Mouse (Mus musculus): Measurements from ENCODE around the gene Kcnab1. TPM values are rescaled to one million over a fixed set of nuclear protein-coding genes. Genes with fewer than 3 reads are reported as not detected.
"Not testable (repeated sequence)": the region's sequence is repeated elsewhere in the genome, so short reads cannot be mapped to it uniquely, and the experiment has no call there.

Gene Kcnab1
- polyA plus RNA-seq, 1 experiment from 2014 or later, result 0.30 TPM

DNA sequence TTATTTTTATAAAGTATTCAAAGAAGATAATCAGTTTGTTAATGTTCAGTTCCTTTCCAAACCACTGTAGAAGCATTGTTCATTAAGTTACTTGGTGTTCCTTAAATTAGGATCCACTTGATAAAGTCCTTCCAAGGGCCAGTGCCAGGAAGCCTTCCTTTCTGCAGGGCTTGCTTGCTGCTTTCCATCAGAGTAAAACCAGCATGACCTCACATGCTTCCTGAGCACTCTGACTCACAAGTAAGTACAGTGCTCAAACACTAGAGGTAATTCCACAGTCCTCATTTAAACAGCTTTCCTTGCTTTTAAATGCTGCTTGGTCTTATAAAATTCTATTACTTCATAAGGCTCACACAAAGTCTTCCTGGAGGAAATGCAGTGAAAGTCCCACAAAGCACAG, 276.6 kb downstream of the Kcnab1 start:
- no peak for ATAC-seq (ENCODE audit: low read depth)
- no peak overlapping the region for H3K4me3 ChIP-seq (ENCODE audit: low read depth, low read length)
- H3K4me2 ChIP-seq (ENCODE audit: low read depth, low read length), result no peak overlapping the region
- H3K36me3 ChIP-seq (ENCODE audit: control insufficient read depth, insufficient read depth), result peaks cover 35% of the 10 kb centered on the region
- no peak overlapping the region for H3K27ac ChIP-seq (ENCODE audit: low read length)
- no peaks in the 10 kb centered on the region for H3K27me3 ChIP-seq (ENCODE audit: control insufficient read depth, insufficient read depth, low read depth, low read length)
- no peaks in the 10 kb centered on the region; the same call in 1 of the 2 replicates for H3K4me1 ChIP-seq (ENCODE audit: control insufficient read depth, low read depth, low read length)
- no peak overlapping the region for H3K9ac ChIP-seq (ENCODE audit: low read depth, low read length)
- no peaks in the 10 kb centered on the region for H3K9me3 ChIP-seq (replicated peaks; ENCODE audit: control insufficient read depth, low read length)

DNA sequence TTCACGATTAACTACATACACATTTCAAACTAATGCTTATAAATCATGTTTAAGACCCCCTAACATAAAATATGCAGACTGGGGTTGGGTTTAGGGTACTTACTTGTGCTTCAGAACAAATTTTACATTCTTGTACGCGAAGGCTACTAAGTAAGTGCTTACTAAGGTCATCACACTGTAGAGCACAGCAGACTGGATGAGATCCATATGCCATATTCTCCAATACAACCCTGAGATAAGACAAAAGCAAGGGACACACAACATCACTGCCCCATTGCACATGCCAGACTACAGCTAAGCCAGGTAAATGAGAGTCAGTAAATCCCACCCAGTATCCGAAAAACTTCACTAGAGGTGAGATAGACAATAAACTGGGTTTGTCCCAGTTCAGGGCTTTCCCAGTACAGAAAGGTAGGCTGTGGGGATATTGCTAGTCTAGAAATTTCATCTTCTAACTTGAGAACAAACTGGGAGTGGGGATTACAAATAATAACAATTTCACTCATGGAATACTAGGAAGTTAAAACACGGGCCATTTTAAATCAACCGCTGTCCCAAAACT, 282.1 kb downstream of the Kcnab1 start:
- no peak for ATAC-seq (ENCODE audit: low read depth)
- 40% methylated on average over 6 of the region's 6 CpGs for WGBS (ENCODE audit: insufficient replicate concordance)
- Histone ChIP-seq H3K4me2 (ENCODE audit: low read depth, low read length) (peak overlapping the region; percentile 68), H3K4me1 (ENCODE audit: control insufficient read depth, low read depth, low read length) (peaks cover 4% of the 10 kb centered on the region), H3K4me3 (ENCODE audit: low read depth, low read length) (peak overlapping the region; percentile 85), H3K36me3 (ENCODE audit: control insufficient read depth, insufficient read depth) (peaks cover 25% of the 10 kb centered on the region), H3K9me3 (replicated peaks; ENCODE audit: control insufficient read depth, low read length) (no peaks in the 10 kb centered on the region), H3K27me3 (ENCODE audit: control insufficient read depth, insufficient read depth, low read depth, low read length) (no peaks in the 10 kb centered on the region), H3K27ac (ENCODE audit: low read length) (peak overlapping the region; percentile 54), H3K9ac (ENCODE audit: low read depth, low read length) (peak overlapping the region; percentile 89)

DNA sequence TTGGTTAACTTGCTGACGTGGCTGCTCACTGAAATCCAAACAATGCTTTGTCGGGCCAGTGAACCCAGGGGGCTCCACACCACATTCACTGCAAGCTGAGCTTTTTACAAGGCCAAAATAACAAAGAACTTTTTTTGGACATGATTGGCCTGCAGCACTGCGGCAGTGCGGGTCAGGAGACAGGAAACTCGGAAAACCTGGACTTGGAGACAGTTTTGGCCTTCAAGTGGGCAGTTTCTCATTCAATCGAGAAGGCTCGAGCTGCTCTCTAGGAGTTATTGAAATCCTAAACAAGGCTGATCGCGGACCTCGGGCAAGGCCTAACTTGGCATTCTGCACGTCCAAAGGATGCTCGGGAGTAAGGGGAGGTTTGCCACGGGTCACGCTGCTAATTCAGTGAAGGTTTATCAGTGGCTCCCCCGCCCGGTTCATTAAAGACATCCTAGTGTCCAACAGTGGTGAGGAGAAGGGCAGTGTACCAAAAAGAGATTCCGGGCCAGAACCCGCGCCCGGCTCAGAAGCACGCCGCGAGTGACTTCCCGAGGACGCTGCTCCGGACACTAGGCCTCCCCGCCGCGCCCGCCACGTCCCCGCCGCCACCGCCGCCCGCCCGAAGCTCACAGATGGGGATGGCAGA, 282.7 kb downstream of the Kcnab1 start:
- peak overlapping the region; percentile 68 for H3K4me2 ChIP-seq (ENCODE audit: low read depth, low read length)
- peak overlapping the region; percentile 85 for H3K4me3 ChIP-seq (ENCODE audit: low read depth, low read length)
- H3K27me3 ChIP-seq (ENCODE audit: control insufficient read depth, insufficient read depth, low read depth, low read length), result no peaks in the 10 kb centered on the region
- H3K36me3 ChIP-seq (ENCODE audit: control insufficient read depth, insufficient read depth), result peaks cover 19% of the 10 kb centered on the region
- H3K9ac ChIP-seq (ENCODE audit: low read depth, low read length), result peak overlapping the region; percentile 89
- ATAC-seq (ENCODE audit: low read depth), result peak; percentile 49
- under 1% methylated on average over 36 of the region's 37 CpGs for WGBS (ENCODE audit: insufficient replicate concordance)
- H3K9me3 ChIP-seq (replicated peaks; ENCODE audit: control insufficient read depth, low read length), result no peaks in the 10 kb centered on the region
- H3K27ac ChIP-seq (ENCODE audit: low read length), result peak overlapping the region; percentile 54
- H3K4me1 ChIP-seq (ENCODE audit: control insufficient read depth, low read depth, low read length), result peaks cover 4% of the 10 kb centered on the region

DNA sequence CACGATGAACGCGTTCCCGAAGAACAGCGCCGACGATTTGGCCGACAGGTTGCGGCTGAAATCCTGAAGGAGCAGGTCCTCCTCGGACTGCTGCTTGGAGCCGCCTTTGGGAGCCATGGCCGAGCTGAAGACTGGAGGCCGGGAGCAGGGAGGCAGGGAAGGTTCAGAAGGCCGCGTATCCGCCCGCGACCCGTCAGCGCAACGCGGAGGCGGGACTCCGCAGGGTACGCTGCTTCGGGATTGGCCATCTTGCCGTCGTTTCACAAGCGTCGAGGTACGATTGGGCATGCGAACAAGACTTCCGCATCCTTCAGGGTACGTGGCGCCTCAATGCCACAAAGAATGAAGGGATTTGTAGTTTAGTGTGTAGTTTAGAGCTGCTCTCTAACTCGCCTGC, 283.2 kb downstream of the Kcnab1 start, which contains the start of gene Ssr3:
Gene Ssr3, minus strand, starts transcription at position 203 of the 397 bp plus-strand sequence.
- peak within 1 kb of the TSS; percentile 89 for H3K9ac ChIP-seq (ENCODE audit: low read depth, low read length)
- H3K4me3 ChIP-seq (ENCODE audit: low read depth, low read length), result peak within 1 kb of the TSS; percentile 85
- no peaks in the 10 kb centered on the region for H3K9me3 ChIP-seq (replicated peaks; ENCODE audit: control insufficient read depth, low read length)
- ATAC-seq (ENCODE audit: low read depth), result peak; percentile 99
- peaks cover 4% of the 10 kb centered on the region for H3K4me1 ChIP-seq (ENCODE audit: control insufficient read depth, low read depth, low read length)
- H3K27me3 ChIP-seq (ENCODE audit: control insufficient read depth, insufficient read depth, low read depth, low read length), result no peaks in the 10 kb centered on the region
- peak within 1 kb of the TSS; percentile 68 for H3K4me2 ChIP-seq (ENCODE audit: low read depth, low read length)
- WGBS (ENCODE audit: insufficient replicate concordance), result under 1% methylated on average over 36 of the region's 36 CpGs
- H3K27ac ChIP-seq (ENCODE audit: low read length), result peak within 1 kb of the TSS; percentile 54
- peaks cover 13% of the 10 kb centered on the region for H3K36me3 ChIP-seq (ENCODE audit: control insufficient read depth, insufficient read depth)

DNA sequence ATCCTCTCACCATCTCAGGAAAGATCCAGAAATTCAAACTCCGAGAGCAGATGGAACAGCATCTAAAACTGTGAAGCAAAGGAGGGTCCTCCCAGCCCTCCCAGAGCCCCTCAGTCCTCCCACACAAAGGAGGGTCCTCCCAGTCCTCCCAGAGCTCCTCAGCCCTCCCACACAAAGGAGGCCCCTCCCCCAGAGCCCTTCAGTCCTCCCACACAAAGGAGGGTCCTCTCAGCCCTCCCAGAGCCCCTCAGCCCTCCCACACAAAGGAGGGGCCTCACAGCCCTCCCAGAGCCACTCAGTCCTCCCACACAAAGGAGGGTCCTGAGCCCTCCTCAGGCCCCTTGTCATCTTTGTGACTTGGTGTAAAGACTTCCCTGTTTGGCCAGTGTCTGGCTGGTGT, 285.9 kb downstream of the Kcnab1 start:
- not testable (repeated sequence) for H3K27ac ChIP-seq (ENCODE audit: low read length); H3K9ac ChIP-seq (ENCODE audit: low read depth, low read length); H3K4me2 ChIP-seq (ENCODE audit: low read depth, low read length); ATAC-seq (ENCODE audit: low read depth); H3K4me1 ChIP-seq (ENCODE audit: control insufficient read depth, low read depth, low read length); H3K4me3 ChIP-seq (ENCODE audit: low read depth, low read length); H3K27me3 ChIP-seq (ENCODE audit: control insufficient read depth, insufficient read depth, low read depth, low read length); H3K9me3 ChIP-seq (replicated peaks; ENCODE audit: control insufficient read depth, low read length); H3K36me3 ChIP-seq (ENCODE audit: control insufficient read depth, insufficient read depth)
- 89% methylated on average over 1 of the region's 1 CpGs for WGBS (ENCODE audit: insufficient replicate concordance)

DNA sequence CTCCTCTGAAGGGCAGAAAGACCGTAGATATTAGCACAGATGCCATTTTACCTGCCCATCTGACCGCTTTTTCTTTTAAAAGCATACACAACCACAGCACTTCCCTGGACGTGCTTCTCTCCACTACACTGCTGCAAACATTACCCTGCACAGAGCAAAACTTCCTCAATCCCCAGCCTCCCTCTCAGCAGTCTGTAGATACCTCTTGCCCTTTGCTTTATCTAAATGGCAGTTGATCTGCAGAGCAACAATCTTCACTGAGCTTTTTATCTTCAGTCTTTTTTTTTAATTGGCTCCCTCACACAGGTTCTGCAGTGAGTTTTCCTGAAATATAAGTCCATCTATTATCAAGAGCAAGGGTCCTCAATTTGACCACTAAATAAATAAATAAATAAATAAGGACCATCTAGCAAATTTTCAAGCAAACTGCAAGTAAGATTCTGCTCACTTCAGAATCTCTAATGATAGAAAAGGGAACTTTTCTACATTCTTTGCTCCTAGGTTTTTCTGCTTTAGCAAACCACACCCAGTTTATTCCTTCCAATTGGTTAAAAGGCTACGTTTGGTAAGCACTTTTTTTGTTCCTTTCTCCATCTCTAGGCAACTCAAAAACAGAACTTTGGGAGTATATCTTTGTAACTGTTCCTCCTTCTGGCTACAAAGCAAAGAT, 287.8 kb downstream of the Kcnab1 start:
- no peak overlapping the region for H3K9ac ChIP-seq (ENCODE audit: low read depth, low read length)
- 37% methylated on average over 4 of the region's 4 CpGs for WGBS (ENCODE audit: insufficient replicate concordance)
- no peak overlapping the region for H3K4me2 ChIP-seq (ENCODE audit: low read depth, low read length)
- H3K9me3 ChIP-seq (replicated peaks; ENCODE audit: control insufficient read depth, low read length), result no peaks in the 10 kb centered on the region
- H3K4me3 ChIP-seq (ENCODE audit: low read depth, low read length), result no peak overlapping the region
- H3K27ac ChIP-seq (ENCODE audit: low read length), result no peak overlapping the region
- no peak for ATAC-seq (ENCODE audit: low read depth)
- no peaks in the 10 kb centered on the region for H3K36me3 ChIP-seq (ENCODE audit: control insufficient read depth, insufficient read depth)
- H3K4me1 ChIP-seq (ENCODE audit: control insufficient read depth, low read depth, low read length), result no peaks in the 10 kb centered on the region
- H3K27me3 ChIP-seq (ENCODE audit: control insufficient read depth, insufficient read depth, low read depth, low read length), result no peaks in the 10 kb centered on the region

DNA sequence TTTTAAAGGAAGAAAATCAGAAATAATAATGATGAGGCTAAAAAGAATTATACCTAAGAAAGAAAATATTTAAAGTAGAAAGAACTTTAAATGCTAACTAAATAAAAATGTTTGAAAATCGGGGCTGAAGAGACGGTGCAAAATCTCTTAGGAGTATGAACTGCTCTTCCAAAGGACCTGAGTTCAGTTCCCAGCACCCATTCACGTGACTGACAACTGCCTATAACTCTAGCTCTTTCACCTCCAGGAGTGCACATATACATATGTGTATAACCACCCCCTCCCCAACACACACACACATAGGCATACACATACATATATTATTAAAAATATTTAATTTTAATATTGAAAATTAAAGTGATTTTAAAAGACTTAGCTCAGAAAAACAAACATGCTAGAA, 288.4 kb downstream of the Kcnab1 start:
- H3K4me3 ChIP-seq (ENCODE audit: low read depth, low read length), result no peak overlapping the region
- H3K36me3 ChIP-seq (ENCODE audit: control insufficient read depth, insufficient read depth), result no peaks in the 10 kb centered on the region
- H3K9me3 ChIP-seq (replicated peaks; ENCODE audit: control insufficient read depth, low read length), result no peaks in the 10 kb centered on the region
- no peaks in the 10 kb centered on the region for H3K27me3 ChIP-seq (ENCODE audit: control insufficient read depth, insufficient read depth, low read depth, low read length)
- H3K9ac ChIP-seq (ENCODE audit: low read depth, low read length), result no peak overlapping the region
- H3K4me1 ChIP-seq (ENCODE audit: control insufficient read depth, low read depth, low read length), result no peaks in the 10 kb centered on the region
- WGBS (ENCODE audit: insufficient replicate concordance), result 74% methylated on average over 3 of the region's 3 CpGs
- no peak for ATAC-seq (ENCODE audit: low read depth)
- no peak overlapping the region for H3K27ac ChIP-seq (ENCODE audit: low read length)
- no peak overlapping the region for H3K4me2 ChIP-seq (ENCODE audit: low read depth, low read length)

DNA sequence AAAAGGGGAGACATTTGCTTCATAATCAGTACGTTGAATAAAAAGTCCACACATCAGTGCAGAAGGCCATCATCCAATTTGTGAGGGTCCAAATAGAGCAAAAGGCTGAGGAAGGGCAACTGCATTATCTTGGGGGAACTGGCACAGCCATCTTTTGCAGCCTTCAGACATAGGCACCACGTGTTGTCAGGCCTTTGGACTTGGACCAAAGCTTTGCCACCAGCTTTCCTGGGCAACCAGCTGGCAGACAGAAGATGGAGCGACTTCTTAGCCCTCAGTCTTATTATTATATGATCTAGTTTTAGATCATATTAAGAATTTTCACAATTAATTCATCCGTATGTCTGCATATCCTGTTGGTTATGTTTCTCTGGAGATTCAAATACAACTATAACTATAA, 296.6 kb downstream of the Kcnab1 start:
- Histone ChIP-seq H3K4me3 (ENCODE audit: low read depth, low read length) (no peak overlapping the region), H3K9me3 (replicated peaks; ENCODE audit: control insufficient read depth, low read length) (no peaks in the 10 kb centered on the region), H3K4me1 (ENCODE audit: control insufficient read depth, low read depth, low read length) (no peaks in the 10 kb centered on the region), H3K36me3 (ENCODE audit: control insufficient read depth, insufficient read depth) (no peaks in the 10 kb centered on the region), H3K27me3 (ENCODE audit: control insufficient read depth, insufficient read depth, low read depth, low read length) (no peaks in the 10 kb centered on the region), H3K4me2 (ENCODE audit: low read depth, low read length) (no peak overlapping the region), H3K9ac (ENCODE audit: low read depth, low read length) (no peak overlapping the region), H3K27ac (ENCODE audit: low read length) (no peak overlapping the region)
- 54% methylated on average over 4 of the region's 4 CpGs for WGBS (ENCODE audit: insufficient replicate concordance)
- no peak for ATAC-seq (ENCODE audit: low read depth)

DNA sequence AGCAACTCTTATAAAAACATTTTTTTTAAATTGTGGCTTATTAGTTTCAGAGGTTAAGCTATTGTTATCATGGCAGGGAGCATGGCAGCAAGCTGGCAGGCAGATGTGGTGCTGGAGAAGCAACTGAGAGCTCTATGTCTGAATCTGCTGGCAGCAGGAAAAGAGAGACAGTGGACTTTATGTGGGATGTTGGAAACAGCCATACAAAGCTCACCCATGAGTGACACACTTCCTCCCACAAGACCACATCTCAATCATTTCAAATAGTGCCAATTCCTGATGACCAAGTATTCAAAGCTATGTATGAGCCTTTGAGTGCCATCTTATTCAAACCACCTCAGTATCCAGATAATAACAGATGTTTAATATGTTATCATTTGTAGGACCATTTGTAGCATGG, 298.7 kb downstream of the Kcnab1 start:
- no peak overlapping the region for H3K27ac ChIP-seq (ENCODE audit: low read length)
- no peaks in the 10 kb centered on the region for H3K36me3 ChIP-seq (ENCODE audit: control insufficient read depth, insufficient read depth)
- no peaks in the 10 kb centered on the region for H3K4me1 ChIP-seq (ENCODE audit: control insufficient read depth, low read depth, low read length)
- no peak for ATAC-seq (ENCODE audit: low read depth)
- no peaks in the 10 kb centered on the region for H3K9me3 ChIP-seq (replicated peaks; ENCODE audit: control insufficient read depth, low read length)
- H3K27me3 ChIP-seq (ENCODE audit: control insufficient read depth, insufficient read depth, low read depth, low read length), result no peaks in the 10 kb centered on the region
- H3K4me2 ChIP-seq (ENCODE audit: low read depth, low read length), result no peak overlapping the region
- no peak overlapping the region for H3K9ac ChIP-seq (ENCODE audit: low read depth, low read length)
- no peak overlapping the region for H3K4me3 ChIP-seq (ENCODE audit: low read depth, low read length)
